Mouse (Mus musculus) frontal cortex, postnatal 10 days (tissue): ENCODE results near the gene Ccdc188.
A peak's percentile ranks its signal among the peaks of the same experiment; 100 is the strongest.
"Not testable (repeated sequence)": the region's sequence is repeated elsewhere in the genome, so short reads cannot be mapped to it uniquely, and the experiment has no call there.

Source experiments
- DNase-seq, 2 experiments: peaks; one replicate each; pipeline ENCODE4 v3.0.0; 2022; ENCODE audit warnings: low spot score in 2 of 2, mixed read lengths in 1 of 2

Gene Ccdc188

GRCm38 (mm10) chr16:18217579-18217978 lies at the start of gene Ccdc188:
Ccdc188 (plus strand) TSS chr16:18217879.
- DNase-seq: no peak

- no peak for DNase-seq
Measured at GRCm38 (mm10) chr16:18169156-18169555, 48.5 kb upstream of the Ccdc188 start.

GRCm38 (mm10) chr16:18169776-18170175 lies 47.9 kb upstream of the Ccdc188 start:
- peak in 1 of 2 experiments; percentile 4 for DNase-seq

DNA sequence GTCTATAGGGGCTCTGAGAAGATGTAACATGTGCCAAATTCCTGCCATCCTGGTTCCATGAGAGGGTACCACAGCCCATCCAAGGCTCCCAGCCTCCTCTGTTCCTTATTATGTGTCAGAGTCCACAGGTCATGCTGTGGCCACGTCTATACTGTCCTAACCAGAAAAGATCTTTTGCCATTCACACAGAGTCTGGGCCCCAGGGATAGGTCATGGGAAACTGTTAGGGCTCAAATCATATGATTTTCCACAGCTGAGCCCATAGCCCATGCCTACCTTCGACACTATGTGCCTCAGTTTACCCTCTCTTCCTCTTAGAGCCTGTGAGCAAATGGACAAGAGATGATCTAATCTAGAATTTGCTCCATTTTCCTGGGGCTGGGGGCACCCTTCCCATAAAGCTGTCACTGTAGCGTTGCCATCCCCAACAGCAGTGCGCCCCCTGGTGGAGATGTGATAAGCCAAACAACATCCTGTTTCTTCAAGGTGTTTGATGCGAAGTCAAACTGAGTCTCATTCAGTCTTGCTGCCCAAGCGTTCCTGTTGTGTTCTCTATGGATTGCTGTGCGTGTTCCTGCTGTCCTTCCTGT lies 45.3 kb upstream of the Ccdc188 start:
- peak; percentile 52 to 74 for DNase-seq

- DNase-seq: peak; percentile 34 to 67
Measured at GRCm38 (mm10) chr16:18173231-18173630, 44.4 kb upstream of the Ccdc188 start.

- DNase-seq: peak; percentile 39 to 48
Measured at GRCm38 (mm10) chr16:18173788-18174187, 43.9 kb upstream of the Ccdc188 start.

DNA sequence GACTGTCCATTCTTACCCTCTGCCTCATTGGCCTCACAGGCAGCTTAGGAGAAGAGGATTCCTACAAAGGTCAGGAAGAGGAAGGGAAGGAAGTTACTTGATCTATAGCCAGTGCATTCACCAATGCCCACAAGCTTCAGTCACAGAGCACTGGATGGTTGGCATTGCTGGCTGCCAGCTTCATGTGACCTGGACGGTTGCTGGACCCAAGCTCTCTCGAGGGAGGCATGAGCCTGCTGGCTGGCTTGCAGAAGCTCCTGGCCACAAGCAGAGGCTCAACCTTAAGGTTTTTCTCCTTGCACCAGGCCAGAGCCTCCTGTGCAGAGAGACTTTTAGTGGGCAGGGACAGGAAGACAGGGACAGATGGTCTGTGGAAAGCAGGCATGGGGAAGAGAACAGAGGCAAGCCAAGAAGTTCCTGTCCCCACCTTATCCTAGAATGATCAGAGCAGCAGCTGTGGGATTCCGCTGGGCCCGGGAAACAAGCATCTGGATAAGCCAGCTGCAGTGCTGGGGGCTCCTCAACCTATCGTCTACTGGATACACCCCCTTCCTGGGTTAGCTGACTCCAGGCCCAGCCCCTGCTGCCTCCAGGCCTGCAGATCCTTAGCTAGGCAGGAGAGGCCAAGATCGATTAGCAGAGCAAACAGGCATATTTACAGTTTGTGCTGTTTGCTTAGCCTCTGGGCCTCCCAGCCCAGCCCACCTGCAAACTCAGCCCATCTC lies 41.7 kb upstream of the Ccdc188 start:
- peak in 1 of 2 experiments; percentile 12 for DNase-seq

DNA sequence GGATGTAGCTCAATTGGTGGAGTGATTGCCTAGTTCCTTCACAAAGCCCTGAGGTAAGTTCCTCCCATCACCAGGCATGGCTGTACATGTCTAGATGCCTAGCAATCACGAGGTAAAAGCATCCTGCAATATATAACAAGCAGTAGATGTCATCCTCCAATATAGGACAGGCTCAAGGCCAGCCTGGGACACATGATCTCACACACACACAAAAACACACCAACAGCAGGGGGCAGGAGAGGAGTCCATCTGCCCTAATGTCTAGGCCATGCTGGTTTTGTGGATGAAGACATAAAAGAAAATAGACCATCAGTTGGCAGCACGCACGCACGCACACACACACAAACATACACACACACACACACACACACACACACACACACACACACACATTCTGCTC lies 40.9 kb upstream of the Ccdc188 start:
- peak in 1 of 2 experiments; percentile 4 for DNase-seq

DNA sequence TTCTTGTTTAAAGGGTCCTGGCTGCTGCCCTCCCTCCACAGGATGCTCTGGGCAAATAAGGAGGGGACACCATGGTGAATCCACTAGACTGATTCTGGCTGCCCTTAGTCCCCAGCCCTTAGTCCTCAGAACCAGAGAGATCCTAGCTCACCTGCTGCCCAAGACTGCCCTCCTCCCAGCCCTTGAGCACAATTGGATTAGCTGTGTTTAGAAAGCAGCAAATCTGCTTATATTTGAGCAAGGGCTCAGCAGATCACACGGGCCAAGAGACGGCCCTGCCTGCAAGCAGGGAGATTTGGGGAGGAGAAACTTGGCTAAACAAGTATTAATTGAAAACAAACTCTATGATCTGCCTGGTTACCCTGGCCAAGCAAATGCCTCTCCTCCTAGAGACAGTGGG lies 38.1 kb upstream of the Ccdc188 start:
- DNase-seq: no peak

DNA sequence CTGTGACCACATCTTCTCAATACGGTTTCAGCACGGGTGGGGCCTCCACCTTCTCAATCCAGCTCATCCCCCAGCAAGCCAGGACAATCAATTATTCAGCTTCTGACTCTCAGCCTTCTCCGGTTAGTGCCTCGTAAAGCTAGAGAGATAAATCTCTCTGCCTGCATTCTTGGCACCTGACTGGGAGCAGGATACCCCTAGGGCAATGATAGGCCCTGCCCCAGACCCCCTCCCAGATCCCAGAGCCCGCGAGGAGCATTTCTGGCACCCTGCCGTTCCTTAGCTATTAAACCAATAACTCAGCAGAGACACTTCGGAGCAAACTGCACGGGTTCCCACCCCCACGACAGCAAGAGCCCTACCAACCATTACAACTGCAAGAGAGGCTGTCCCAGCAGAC lies 36.3 kb upstream of the Ccdc188 start:
- no peak for DNase-seq

GRCm38 (mm10) chr16:18182766-18183165 lies 34.9 kb upstream of the Ccdc188 start:
- no peak for DNase-seq

GRCm38 (mm10) chr16:18185715-18186449 lies 31.8 kb upstream of the Ccdc188 start:
- no peak for DNase-seq

GRCm38 (mm10) chr16:18186798-18187197 lies 30.9 kb upstream of the Ccdc188 start:
- DNase-seq: no peak

GRCm38 (mm10) chr16:18187221-18187620 lies 30.5 kb upstream of the Ccdc188 start:
- no peak for DNase-seq

GRCm38 (mm10) chr16:18191006-18191405 lies 26.7 kb upstream of the Ccdc188 start:
- no peak for DNase-seq

DNA sequence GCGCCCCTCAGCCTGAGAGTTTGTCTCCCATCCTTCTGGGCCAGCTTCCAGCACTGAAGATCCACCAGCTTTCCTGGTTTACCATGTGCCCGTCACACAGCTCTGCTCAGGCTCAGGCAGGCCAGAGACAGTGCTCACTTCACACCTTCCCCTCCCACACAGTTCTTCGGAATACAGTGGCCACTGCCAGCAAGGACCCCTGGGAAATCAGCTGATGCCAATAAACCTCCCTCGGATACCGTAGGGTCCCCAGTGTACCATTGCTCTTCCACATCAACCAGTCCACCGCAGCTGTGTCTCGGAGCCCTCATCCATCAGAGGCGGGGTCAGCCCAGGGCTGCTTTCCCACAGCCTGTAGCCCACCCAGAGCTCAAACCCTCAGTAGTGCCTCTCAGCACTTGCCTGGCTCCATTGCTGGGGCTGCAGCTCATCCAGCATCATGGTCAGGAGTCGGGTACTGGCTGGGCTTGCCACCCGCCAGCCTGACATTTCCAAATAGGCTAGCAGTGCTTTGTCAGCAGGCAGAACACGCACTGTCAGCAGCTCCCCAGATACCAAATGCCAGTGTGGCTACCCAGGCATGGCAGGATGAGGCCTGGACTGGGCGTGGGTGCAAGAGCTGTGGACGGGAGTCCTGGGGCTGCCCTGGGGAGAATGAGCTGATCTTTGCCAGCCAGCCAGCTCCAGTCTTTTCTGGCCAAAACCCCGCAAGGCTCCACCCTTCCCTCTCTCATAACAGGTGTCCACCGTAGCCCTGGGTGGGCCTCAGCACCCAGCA lies 23.3 kb upstream of the Ccdc188 start:
- DNase-seq: no peak

DNA sequence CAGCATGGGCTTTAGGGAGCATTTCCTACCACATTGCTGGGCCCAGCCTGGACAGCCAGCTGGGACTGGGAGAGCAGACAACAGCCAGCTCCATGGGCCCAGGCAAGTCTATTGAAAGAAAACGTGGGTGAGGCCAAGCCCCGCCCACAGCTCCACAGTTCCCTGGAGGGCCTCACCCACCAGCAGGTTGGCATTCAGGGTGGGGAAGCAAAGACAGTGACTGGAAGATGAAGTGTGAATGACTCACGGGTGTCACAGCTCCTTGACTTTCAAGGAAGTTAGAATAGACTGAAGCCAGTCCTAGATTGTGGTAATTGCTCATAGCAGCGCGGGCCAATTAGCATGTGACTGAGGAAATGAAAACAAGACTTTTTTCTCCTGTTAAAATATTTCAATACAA lies 22.6 kb upstream of the Ccdc188 start:
- peak; percentile 52 to 66 for DNase-seq

DNA sequence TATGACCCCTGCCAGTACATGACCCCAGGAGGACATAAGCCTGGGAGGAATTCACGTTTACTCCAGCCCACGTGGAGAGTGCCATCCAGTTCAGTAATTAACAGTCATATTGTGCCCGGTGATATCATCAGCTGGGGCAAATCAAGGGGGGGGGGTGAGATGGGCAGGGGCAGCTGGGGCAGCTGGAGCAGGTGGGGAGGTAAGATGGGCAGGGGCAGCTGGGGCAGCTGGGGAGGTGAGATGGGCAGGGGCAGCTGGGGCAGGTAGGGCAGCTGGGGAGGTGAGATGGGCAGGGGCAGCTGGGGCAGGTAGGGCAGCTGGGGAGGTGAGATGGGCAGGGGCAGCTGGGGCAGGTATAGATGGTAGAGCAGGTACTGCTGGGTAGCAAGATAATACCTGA lies 22.1 kb upstream of the Ccdc188 start:
- DNase-seq: not testable (repeated sequence)

- DNase-seq: no peak
Measured at GRCm38 (mm10) chr16:18197881-18198280, 19.8 kb upstream of the Ccdc188 start.

- no peak for DNase-seq
Measured at GRCm38 (mm10) chr16:18198365-18199098, 19.1 kb upstream of the Ccdc188 start.

DNA sequence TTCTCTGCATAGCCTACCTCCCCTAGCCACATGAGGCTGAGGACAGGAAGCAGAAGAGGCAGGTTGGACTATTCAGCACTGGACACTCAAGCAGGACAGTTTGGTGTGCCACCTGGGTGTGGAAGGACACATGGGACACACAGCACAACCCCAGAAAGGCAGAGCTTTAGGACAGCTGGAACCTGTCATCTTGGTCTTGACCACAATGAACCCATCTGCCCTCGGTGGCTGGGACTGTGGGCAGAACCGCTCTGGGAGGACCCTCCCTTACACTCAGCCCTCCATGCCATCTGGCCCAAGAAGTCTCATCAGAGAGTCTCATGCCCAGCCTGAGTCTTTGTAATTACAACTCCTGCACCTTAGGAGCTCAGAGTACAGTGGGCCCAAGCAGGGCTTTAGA lies 17.6 kb upstream of the Ccdc188 start:
- DNase-seq: no peak
